Mouse (Mus musculus): ENCODE results near the gene Elob. TPM values are rescaled to one million over a fixed set of nuclear protein-coding genes. Genes with fewer than 3 reads are reported as not detected.
A peak's percentile ranks its signal among the peaks of the same experiment; 100 is the strongest.

The Elob gene
- polyA plus RNA-seq, 1 experiment: 852 TPM

DNA sequence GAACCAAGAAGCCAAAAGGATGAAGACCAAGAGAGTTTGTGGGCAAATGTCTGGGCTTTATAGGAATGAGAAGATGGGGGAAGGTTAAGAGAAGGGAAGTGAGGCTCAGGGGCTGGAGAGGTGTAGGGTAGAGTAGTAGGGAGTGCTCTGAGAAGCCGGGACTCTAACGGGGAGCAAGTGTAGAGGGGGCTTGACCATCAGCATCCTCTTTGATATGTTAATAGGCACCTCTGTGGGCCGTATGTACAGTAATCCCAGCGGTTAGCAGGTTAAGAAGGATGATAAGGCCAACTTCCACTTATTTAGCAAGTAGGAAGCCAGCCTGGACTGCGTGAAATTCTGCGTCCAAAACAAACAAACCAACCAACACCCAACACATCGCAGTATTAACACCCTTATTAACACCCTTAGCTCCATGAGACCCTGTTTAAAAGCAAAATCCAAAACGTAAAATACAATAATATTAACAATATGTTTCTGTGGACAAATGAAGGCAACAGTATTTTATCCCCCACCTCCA lies 39.1 kb downstream of the Elob start:
- H3K79me3 ChIP-seq (ENCODE audit: low read depth): no peaks in the 10 kb centered on the region
- no peaks in the 10 kb centered on the region for H3K36me3 ChIP-seq (ENCODE audit: control insufficient read depth, insufficient read depth)
- H3ac ChIP-seq (ENCODE audit: control insufficient read depth, insufficient read length, low read depth): no peak overlapping the region
- H3K79me2 ChIP-seq (ENCODE audit: control insufficient read depth, insufficient read depth): no peaks in the 10 kb centered on the region
- TF ChIP-seq USF1 (IDR thresholded peaks at IDR 0.05; ENCODE audit: low read depth) (no peak), MAX (IDR thresholded peaks at IDR 0.05) (no peak), CTCF (IDR thresholded peaks at IDR 0.05; ENCODE audit: control insufficient read depth, insufficient read depth, insufficient read length) (no peak), CEBPB (IDR thresholded peaks at IDR 0.05; ENCODE audit: low read depth) (no peak), MYOG (IDR thresholded peaks at IDR 0.05; ENCODE audit: control insufficient read depth, extremely low read depth, insufficient read length) (no peak), FOSL1 (IDR thresholded peaks at IDR 0.05; ENCODE audit: insufficient read depth, low read length, poor library complexity, severe bottlenecking) (no peak), MYOD1 (IDR thresholded peaks at IDR 0.05; ENCODE audit: control insufficient read depth, insufficient read length, low read depth) (no peak)
- H3K4me3 ChIP-seq (ENCODE audit: insufficient read depth, poor library complexity, severe bottlenecking): no peak overlapping the region
- no peaks in the 10 kb centered on the region for H3K27me3 ChIP-seq (ENCODE audit: control insufficient read depth, insufficient read depth, insufficient read length)

- H3ac ChIP-seq (ENCODE audit: control insufficient read depth, insufficient read length, low read depth): no peak overlapping the region
- H3K79me3 ChIP-seq (ENCODE audit: low read depth): no peaks in the 10 kb centered on the region
- no peaks in the 10 kb centered on the region for H3K36me3 ChIP-seq (ENCODE audit: control insufficient read depth, insufficient read depth)
- H3K79me2 ChIP-seq (ENCODE audit: control insufficient read depth, insufficient read depth): no peaks in the 10 kb centered on the region
- TF ChIP-seq USF1 (IDR thresholded peaks at IDR 0.05; ENCODE audit: low read depth) (peak; percentile 53), CEBPB (IDR thresholded peaks at IDR 0.05; ENCODE audit: low read depth) (no peak)
- H3K27me3 ChIP-seq (ENCODE audit: control insufficient read depth, insufficient read depth, insufficient read length): no peaks in the 10 kb centered on the region
- no peak overlapping the region for H3K4me3 ChIP-seq (ENCODE audit: insufficient read depth, poor library complexity, severe bottlenecking)
These were observed 40.0 kb downstream of the Elob start for GRCm38 (mm10) chr17:23788973-23789372.

DNA sequence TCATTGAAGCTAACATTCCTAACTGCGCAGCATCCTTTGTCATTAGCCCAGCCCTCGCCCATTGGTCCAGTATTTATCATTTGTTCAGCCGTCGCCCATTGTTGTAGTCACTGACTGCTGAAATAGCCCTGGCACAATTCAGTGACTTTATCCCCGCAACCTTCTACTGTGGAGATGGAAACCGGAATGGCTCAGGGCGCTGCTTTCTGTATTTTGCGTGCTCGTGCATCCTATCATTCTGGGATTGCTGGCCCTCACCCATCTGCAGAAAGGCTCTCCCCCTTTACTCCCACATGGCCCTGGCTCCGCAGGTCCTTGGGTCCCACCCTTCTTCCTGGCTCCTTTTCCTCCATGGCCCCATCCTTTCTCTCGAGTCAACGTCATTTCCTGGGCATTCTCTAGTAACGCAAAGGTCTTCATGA lies 42.4 kb downstream of the Elob start:
- no peaks in the 10 kb centered on the region for H3K36me3 ChIP-seq (ENCODE audit: control insufficient read depth, insufficient read depth)
- no peaks in the 10 kb centered on the region for H3K79me2 ChIP-seq (ENCODE audit: control insufficient read depth, insufficient read depth)
- H3K79me3 ChIP-seq (ENCODE audit: low read depth): no peaks in the 10 kb centered on the region
- no peaks in the 10 kb centered on the region for H3K27me3 ChIP-seq (ENCODE audit: control insufficient read depth, insufficient read depth, insufficient read length)
- H3K4me3 ChIP-seq (ENCODE audit: insufficient read depth, poor library complexity, severe bottlenecking): no peak overlapping the region
- TF ChIP-seq MYOG (IDR thresholded peaks at IDR 0.05; ENCODE audit: control insufficient read depth, extremely low read depth, insufficient read length) (no peak), FOSL1 (IDR thresholded peaks at IDR 0.05; ENCODE audit: insufficient read depth, low read length, poor library complexity, severe bottlenecking) (no peak), MYOD1 (IDR thresholded peaks at IDR 0.05; ENCODE audit: control insufficient read depth, insufficient read length, low read depth) (no peak)
- peak overlapping the region; percentile 32 for H3ac ChIP-seq (ENCODE audit: control insufficient read depth, insufficient read length, low read depth)

- TF ChIP-seq CEBPB (IDR thresholded peaks at IDR 0.05; ENCODE audit: low read depth) (no peak), USF1 (IDR thresholded peaks at IDR 0.05; ENCODE audit: low read depth) (no peak), MYOG (IDR thresholded peaks at IDR 0.05; ENCODE audit: control insufficient read depth, extremely low read depth, insufficient read length) (no peak)
- Histone ChIP-seq H3ac (ENCODE audit: control insufficient read depth, insufficient read length, low read depth) (peak within 1 kb of the TSS; percentile 32), H3K79me2 (ENCODE audit: control insufficient read depth, insufficient read depth) (no peaks in the 10 kb centered on the region), H3K27me3 (ENCODE audit: control insufficient read depth, insufficient read depth, insufficient read length) (no peaks in the 10 kb centered on the region), H3K36me3 (ENCODE audit: control insufficient read depth, insufficient read depth) (no peaks in the 10 kb centered on the region), H3K4me3 (ENCODE audit: insufficient read depth, poor library complexity, severe bottlenecking) (no peak within 1 kb of the TSS), H3K79me3 (ENCODE audit: low read depth) (no peaks in the 10 kb centered on the region)
These were observed 43.1 kb downstream of the Elob start, which contains the start of gene Flywch2 for GRCm38 (mm10) chr17:23785561-23786471. TSS of gene Flywch2 (minus strand) at chr17:23786081.

DNA sequence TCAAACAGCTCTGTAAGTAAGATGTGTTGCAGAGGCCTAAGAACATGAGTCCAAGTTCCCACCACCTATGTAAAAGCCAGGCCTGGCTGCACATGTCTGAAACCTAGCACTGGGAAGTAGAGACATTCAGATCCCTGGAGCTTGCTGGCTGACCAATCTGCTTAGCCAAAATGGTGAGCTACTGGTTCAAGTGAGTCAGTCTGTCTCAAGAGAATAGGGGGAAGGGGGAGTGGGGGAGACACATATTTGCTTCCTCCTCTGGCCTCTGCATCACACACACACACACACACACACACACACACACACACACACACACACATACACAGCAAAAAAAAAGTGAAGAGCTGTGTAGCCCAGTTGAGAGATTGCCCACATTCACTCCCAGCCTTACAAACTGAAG lies 45.6 kb downstream of the Elob start:
- Histone ChIP-seq H3K36me3 (ENCODE audit: control insufficient read depth, insufficient read depth) (no peaks in the 10 kb centered on the region), H3ac (ENCODE audit: control insufficient read depth, insufficient read length, low read depth) (no peak overlapping the region), H3K79me3 (ENCODE audit: low read depth) (no peaks in the 10 kb centered on the region), H3K79me2 (ENCODE audit: control insufficient read depth, insufficient read depth) (no peaks in the 10 kb centered on the region), H3K4me3 (ENCODE audit: insufficient read depth, poor library complexity, severe bottlenecking) (no peak overlapping the region), H3K27me3 (ENCODE audit: control insufficient read depth, insufficient read depth, insufficient read length) (peaks cover 6% of the 10 kb centered on the region)
- TF ChIP-seq MYOG (IDR thresholded peaks at IDR 0.05; ENCODE audit: control insufficient read depth, extremely low read depth, insufficient read length) (no peak), USF1 (IDR thresholded peaks at IDR 0.05; ENCODE audit: low read depth) (no peak), CTCF (IDR thresholded peaks at IDR 0.05; ENCODE audit: control insufficient read depth, insufficient read depth, insufficient read length) (no peak), FOSL1 (IDR thresholded peaks at IDR 0.05; ENCODE audit: insufficient read depth, low read length, poor library complexity, severe bottlenecking) (no peak), MYOD1 (IDR thresholded peaks at IDR 0.05; ENCODE audit: control insufficient read depth, insufficient read length, low read depth) (no peak), CEBPB (IDR thresholded peaks at IDR 0.05; ENCODE audit: low read depth) (no peak), MAX (IDR thresholded peaks at IDR 0.05) (no peak)

DNA sequence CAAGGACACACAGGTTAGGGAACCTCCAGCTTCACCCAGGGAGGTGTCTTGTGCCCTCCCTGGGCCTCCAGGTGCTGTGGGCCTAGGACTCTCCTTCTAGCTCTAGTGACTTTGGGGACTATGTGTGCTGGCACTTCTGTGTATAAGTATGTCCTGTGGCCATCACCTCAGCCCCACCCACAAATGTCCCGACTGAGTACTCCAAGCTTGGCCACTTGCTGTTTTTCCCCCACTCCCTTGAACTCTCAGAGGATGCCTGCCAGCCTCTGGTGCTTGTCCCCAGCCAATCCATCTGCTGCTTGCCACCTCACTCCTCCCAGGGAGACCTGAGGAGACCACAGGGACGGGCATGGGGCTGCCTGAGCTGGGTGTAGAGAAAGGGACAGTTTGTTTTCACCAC lies 50.5 kb downstream of the Elob start:
- TF ChIP-seq USF1 (IDR thresholded peaks at IDR 0.05; ENCODE audit: low read depth) (no peak), MYOG (IDR thresholded peaks at IDR 0.05; ENCODE audit: control insufficient read depth, extremely low read depth, insufficient read length) (no peak), MYOD1 (IDR thresholded peaks at IDR 0.05; ENCODE audit: control insufficient read depth, insufficient read length, low read depth) (no peak), FOSL1 (IDR thresholded peaks at IDR 0.05; ENCODE audit: insufficient read depth, low read length, poor library complexity, severe bottlenecking) (no peak), CTCF (IDR thresholded peaks at IDR 0.05; ENCODE audit: control insufficient read depth, insufficient read depth, insufficient read length) (no peak), CEBPB (IDR thresholded peaks at IDR 0.05; ENCODE audit: low read depth) (no peak), MAX (IDR thresholded peaks at IDR 0.05) (no peak)
- Histone ChIP-seq H3K27me3 (ENCODE audit: control insufficient read depth, insufficient read depth, insufficient read length) (peaks cover 7% of the 10 kb centered on the region), H3K4me3 (ENCODE audit: insufficient read depth, poor library complexity, severe bottlenecking) (no peak overlapping the region), H3ac (ENCODE audit: control insufficient read depth, insufficient read length, low read depth) (no peak overlapping the region), H3K79me2 (ENCODE audit: control insufficient read depth, insufficient read depth) (no peaks in the 10 kb centered on the region), H3K36me3 (ENCODE audit: control insufficient read depth, insufficient read depth) (no peaks in the 10 kb centered on the region), H3K79me3 (ENCODE audit: low read depth) (no peaks in the 10 kb centered on the region)
